Mouse (Mus musculus): ENCODE measurements at regions not wholly inside any gene's neighbourhood (a gene's known extent, or its start where the extent isn't known, plus 50 kb on each side); places are given as distances from the start of the nearest gene placed in this dataset.
"Not testable (repeated sequence)": the region's sequence is repeated elsewhere in the genome, so short reads cannot be mapped to it uniquely, and the experiment has no call there.

GRCm38 (mm10) chr5:74790501-74790900 is 87.8 kb upstream of the Lnx1 start:
- not testable (repeated sequence) for H3K9ac ChIP-seq; ATAC-seq; H3K27me3 ChIP-seq (replicated peaks); H3K4me1 ChIP-seq; H3K9me3 ChIP-seq (replicated peaks); H3K27ac ChIP-seq; H3K4me3 ChIP-seq; H3K4me2 ChIP-seq; H3K36me3 ChIP-seq
- WGBS (ENCODE audit: insufficient replicate concordance) = 78% methylated on average over 4 of the region's 4 CpGs

- H3K27me3 ChIP-seq (replicated peaks) = no peaks in the 10 kb centered on the region
- H3K9me3 ChIP-seq (replicated peaks) = no peaks in the 10 kb centered on the region
- ATAC-seq = no peak
- no peaks in the 10 kb centered on the region for H3K36me3 ChIP-seq
- H3K4me1 ChIP-seq = no peaks in the 10 kb centered on the region
- H3K27ac ChIP-seq = no peak overlapping the region
- H3K9ac ChIP-seq = no peak overlapping the region
- 64% methylated on average over 9 of the region's 9 CpGs for WGBS (ENCODE audit: insufficient replicate concordance)
- H3K4me3 ChIP-seq = no peak overlapping the region
- no peak overlapping the region for H3K4me2 ChIP-seq
Observed at GRCm38 (mm10) chr5:74783906-74784305, 81.2 kb upstream of the Lnx1 start.

GRCm38 (mm10) chr5:74778076-74778465 is 75.4 kb upstream of the Lnx1 start:
- H3K4me3 ChIP-seq = no peak overlapping the region
- H3K36me3 ChIP-seq = no peaks in the 10 kb centered on the region
- no peaks in the 10 kb centered on the region for H3K9me3 ChIP-seq (replicated peaks)
- no peak overlapping the region for H3K9ac ChIP-seq
- H3K27me3 ChIP-seq (replicated peaks) = no peaks in the 10 kb centered on the region
- H3K27ac ChIP-seq = no peak overlapping the region
- H3K4me2 ChIP-seq = no peak overlapping the region
- no peak for ATAC-seq
- WGBS (ENCODE audit: insufficient replicate concordance) = 58% methylated on average over 1 of the region's 1 CpGs
- no peaks in the 10 kb centered on the region for H3K4me1 ChIP-seq

GRCm38 (mm10) chr5:74777381-74778075 is 74.8 kb upstream of the Lnx1 start:
- Histone ChIP-seq H3K4me1 (no peaks in the 10 kb centered on the region), H3K27me3 (replicated peaks) (no peaks in the 10 kb centered on the region), H3K9me3 (replicated peaks) (no peaks in the 10 kb centered on the region), H3K4me3 (no peak overlapping the region), H3K4me2 (no peak overlapping the region), H3K27ac (no peak overlapping the region), H3K36me3 (no peaks in the 10 kb centered on the region), H3K9ac (no peak overlapping the region)
- WGBS (ENCODE audit: insufficient replicate concordance) = 49% methylated on average over 10 of the region's 10 CpGs
- no peak for ATAC-seq

- no peak overlapping the region for H3K4me2 ChIP-seq
- no peaks in the 10 kb centered on the region for H3K36me3 ChIP-seq
- H3K9me3 ChIP-seq (replicated peaks) = no peaks in the 10 kb centered on the region
- 58% methylated on average over 3 of the region's 3 CpGs for WGBS (ENCODE audit: insufficient replicate concordance)
- H3K4me1 ChIP-seq = no peaks in the 10 kb centered on the region
- H3K27ac ChIP-seq = no peak overlapping the region
- no peak for ATAC-seq
- no peak overlapping the region for H3K4me3 ChIP-seq
- H3K27me3 ChIP-seq (replicated peaks) = no peaks in the 10 kb centered on the region; the same call in 1 of the 2 replicates
- H3K9ac ChIP-seq = no peak overlapping the region
Observed at GRCm38 (mm10) chr5:74776081-74776480, 73.4 kb upstream of the Lnx1 start.

GRCm38 (mm10) chr5:74775596-74775995 is 72.9 kb upstream of the Lnx1 start:
- Histone ChIP-seq H3K4me1 (no peaks in the 10 kb centered on the region), H3K9me3 (replicated peaks) (no peaks in the 10 kb centered on the region), H3K36me3 (no peaks in the 10 kb centered on the region), H3K4me3 (no peak overlapping the region), H3K27ac (no peak overlapping the region), H3K9ac (no peak overlapping the region), H3K27me3 (replicated peaks) (no peaks in the 10 kb centered on the region; the same call in 1 of the 2 replicates), H3K4me2 (no peak overlapping the region)
- 61% methylated on average over 3 of the region's 3 CpGs for WGBS (ENCODE audit: insufficient replicate concordance)
- ATAC-seq = no peak

DNA sequence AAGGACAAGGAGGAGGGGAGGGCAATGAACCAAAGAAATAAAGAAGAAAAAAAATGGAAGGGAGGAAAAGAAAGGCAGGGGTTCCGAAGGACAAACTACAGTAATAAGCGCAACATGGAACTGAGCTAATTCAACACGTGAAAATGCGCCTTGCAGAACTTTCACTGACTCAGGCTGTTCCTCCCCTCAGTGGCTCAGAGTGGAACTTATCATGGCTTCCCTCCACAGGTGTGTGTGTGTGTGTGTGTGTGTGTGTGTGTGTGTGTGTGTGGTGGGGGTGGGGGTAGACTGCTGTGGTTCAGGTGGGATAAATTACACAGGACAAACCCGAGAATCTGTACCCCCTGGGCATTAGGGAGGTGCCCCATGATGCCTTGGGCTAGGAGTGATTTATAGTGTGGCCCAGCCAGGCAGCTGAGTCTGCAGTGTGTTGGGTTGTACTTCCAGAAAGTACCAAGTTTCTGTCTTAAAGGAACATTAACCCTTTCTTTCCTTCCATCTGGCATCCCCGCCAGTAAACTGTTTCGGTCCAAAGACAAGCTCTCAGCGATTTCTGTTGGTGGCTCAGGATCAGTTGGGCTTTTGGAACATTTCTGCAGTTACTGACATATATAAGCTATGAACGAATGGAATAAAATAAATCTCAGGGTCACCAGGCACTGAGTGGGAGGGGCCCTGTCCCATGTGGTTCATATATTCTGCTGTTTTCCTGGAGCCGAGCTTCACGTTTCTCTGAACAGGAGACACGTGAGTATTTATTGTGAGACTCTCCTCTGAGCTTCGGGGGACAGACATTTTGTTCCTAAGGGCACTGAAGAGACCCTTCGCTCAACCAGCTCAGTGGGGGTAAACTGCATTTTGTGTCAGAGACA is 71.1 kb upstream of the Lnx1 start:
- WGBS (ENCODE audit: insufficient replicate concordance) = 69% methylated on average over 14 of the region's 14 CpGs

GRCm38 (mm10) chr5:74771121-74771520 is 68.4 kb upstream of the Lnx1 start:
- Histone ChIP-seq H3K9me3 (replicated peaks) (no peaks in the 10 kb centered on the region), H3K4me3 (no peak overlapping the region), H3K4me2 (no peak overlapping the region), H3K4me1 (no peaks in the 10 kb centered on the region), H3K9ac (no peak overlapping the region), H3K27me3 (replicated peaks) (no peaks in the 10 kb centered on the region; the same call in 1 of the 2 replicates), H3K36me3 (no peaks in the 10 kb centered on the region), H3K27ac (no peak overlapping the region)
- 65% methylated on average over 7 of the region's 7 CpGs for WGBS (ENCODE audit: insufficient replicate concordance)
- no peak for ATAC-seq

More for the DNA sequence above, 71.1 kb upstream of the Lnx1 start:
- no peak overlapping the region for H3K27ac ChIP-seq
- no peaks in the 10 kb centered on the region for H3K9me3 ChIP-seq (replicated peaks)
- no peaks in the 10 kb centered on the region; the same call in 1 of the 2 replicates for H3K27me3 ChIP-seq (replicated peaks)
- ATAC-seq = no peak
- H3K36me3 ChIP-seq = no peaks in the 10 kb centered on the region
- no peak overlapping the region for H3K4me2 ChIP-seq
- H3K4me3 ChIP-seq = no peak overlapping the region
- no peak overlapping the region for H3K9ac ChIP-seq
- H3K4me1 ChIP-seq = no peaks in the 10 kb centered on the region

DNA sequence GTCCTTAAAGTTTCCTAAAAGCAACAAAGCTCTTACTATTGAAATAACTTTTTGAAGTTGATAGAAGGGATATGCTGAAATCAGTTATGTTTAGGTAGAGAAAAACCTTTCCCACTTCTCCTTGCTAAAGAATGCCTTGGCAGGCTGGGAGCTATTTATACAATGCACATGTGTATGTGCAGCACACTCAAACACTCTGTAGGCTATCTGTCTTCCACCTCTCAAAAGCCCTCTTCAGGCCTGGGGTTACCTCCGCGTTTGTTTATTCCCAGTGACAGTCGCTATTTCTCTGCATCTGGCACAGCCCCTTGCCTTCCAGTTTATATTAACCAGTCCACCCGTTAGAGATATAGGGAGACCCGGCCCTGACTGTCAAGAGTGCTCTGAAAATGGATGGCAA is 66.3 kb upstream of the Lnx1 start:
- Histone ChIP-seq H3K27me3 (replicated peaks) (no peaks in the 10 kb centered on the region; the same call in 1 of the 2 replicates), H3K9ac (no peak overlapping the region), H3K4me2 (no peak overlapping the region), H3K4me3 (no peak overlapping the region), H3K4me1 (no peaks in the 10 kb centered on the region), H3K27ac (no peak overlapping the region), H3K36me3 (no peaks in the 10 kb centered on the region), H3K9me3 (replicated peaks) (no peaks in the 10 kb centered on the region)
- ATAC-seq = no peak
- 63% methylated on average over 5 of the region's 5 CpGs for WGBS (ENCODE audit: insufficient replicate concordance)

- H3K4me2 ChIP-seq = no peak overlapping the region
- no peaks in the 10 kb centered on the region for H3K4me1 ChIP-seq
- no peak overlapping the region for H3K9ac ChIP-seq
- H3K27me3 ChIP-seq (replicated peaks) = no peaks in the 10 kb centered on the region; the same call in 1 of the 2 replicates
- 65% methylated on average over 8 of the region's 8 CpGs for WGBS (ENCODE audit: insufficient replicate concordance)
- no peaks in the 10 kb centered on the region for H3K36me3 ChIP-seq
- no peak overlapping the region for H3K27ac ChIP-seq
- H3K4me3 ChIP-seq = no peak overlapping the region
- ATAC-seq = no peak
- H3K9me3 ChIP-seq (replicated peaks) = no peaks in the 10 kb centered on the region
Observed at GRCm38 (mm10) chr5:74767993-74768392, 65.3 kb upstream of the Lnx1 start.

DNA sequence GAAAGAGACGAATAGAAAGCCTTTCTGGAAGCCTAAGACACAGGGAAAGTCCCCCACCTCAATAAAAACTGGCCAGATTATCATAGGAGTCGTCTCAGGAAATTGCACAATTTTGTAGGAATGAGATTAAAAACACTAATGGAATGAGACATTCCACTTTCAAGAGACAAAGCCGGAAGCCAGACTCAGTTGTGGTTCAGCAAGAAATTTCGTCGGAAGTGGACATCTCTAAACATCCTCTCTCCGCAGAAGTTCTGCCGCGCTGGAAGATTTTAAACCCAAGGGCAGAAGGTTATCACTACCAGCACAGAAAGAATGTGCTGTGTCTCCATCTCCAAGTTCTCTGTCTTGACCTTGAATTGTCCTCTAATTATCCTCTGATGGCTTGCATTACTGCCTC is 63.5 kb upstream of the Lnx1 start:
- H3K9me3 ChIP-seq (replicated peaks) = no peaks in the 10 kb centered on the region

GRCm38 (mm10) chr5:74765061-74765767 is 62.5 kb upstream of the Lnx1 start:
- no peak overlapping the region for H3K9ac ChIP-seq
- no peak overlapping the region for H3K27ac ChIP-seq
- ATAC-seq = no peak
- H3K36me3 ChIP-seq = no peaks in the 10 kb centered on the region
- H3K4me2 ChIP-seq = no peak overlapping the region
- H3K27me3 ChIP-seq (replicated peaks) = no peaks in the 10 kb centered on the region
- no peak overlapping the region for H3K4me3 ChIP-seq
- H3K9me3 ChIP-seq (replicated peaks) = no peaks in the 10 kb centered on the region
- WGBS (ENCODE audit: insufficient replicate concordance) = 74% methylated on average over 9 of the region's 9 CpGs
- H3K4me1 ChIP-seq = no peaks in the 10 kb centered on the region

More for the DNA sequence above, 63.5 kb upstream of the Lnx1 start:
- no peak overlapping the region for H3K4me2 ChIP-seq
- H3K4me1 ChIP-seq = no peaks in the 10 kb centered on the region
- H3K4me3 ChIP-seq = no peak overlapping the region
- no peaks in the 10 kb centered on the region; the same call in 1 of the 2 replicates for H3K27me3 ChIP-seq (replicated peaks)
- WGBS (ENCODE audit: insufficient replicate concordance) = 53% methylated on average over 8 of the region's 8 CpGs
- no peak overlapping the region for H3K9ac ChIP-seq
- no peaks in the 10 kb centered on the region for H3K36me3 ChIP-seq
- no peak for ATAC-seq
- no peak overlapping the region for H3K27ac ChIP-seq

Data from liver, embryonic 12.5 days (tissue).